Mouse (Mus musculus): Measurements from ENCODE around the gene Nrxn1. TPM values are rescaled to one million over a fixed set of nuclear protein-coding genes. Genes with fewer than 3 reads are reported as not detected.

Nrxn1 gene
- polyA plus RNA-seq, 1 experiment from 2014 or later, result 12.2 TPM

- DNase-seq (ENCODE audit: low spot score), result no peak
- 71% methylated on average over 57 of the region's 82 CpGs for WGBS
- Histone ChIP-seq H3K27ac (replicated peaks; ENCODE audit: low read depth, low read length) (no peak overlapping the region), H3K4me1 (ENCODE audit: control insufficient read depth, insufficient read depth, low read length) (no peaks in the 10 kb centered on the region), H3K9me3 (ENCODE audit: control insufficient read depth, low read length) (peaks cover 3% of the 10 kb centered on the region; the same call in 1 of the 2 replicates), H3K4me2 (ENCODE audit: low read depth, low read length) (no peak overlapping the region), H3K27me3 (replicated peaks; ENCODE audit: control insufficient read depth, insufficient read depth, low read length) (no peaks in the 10 kb centered on the region), H3K36me3 (ENCODE audit: control insufficient read depth, insufficient read depth, low read length) (no peaks in the 10 kb centered on the region), H3K4me3 (ENCODE audit: low read depth, low read length) (no peak overlapping the region), H3K9ac (ENCODE audit: low read depth, low read length) (no peak overlapping the region)
- no peak for ATAC-seq (ENCODE audit: low read depth)
Measured at GRCm38 (mm10) chr17:91088037-91088715, 4.7 kb downstream of the Nrxn1 start.

GRCm38 (mm10) chr17:91086412-91086811 lies 6.5 kb downstream of the Nrxn1 start:
- Histone ChIP-seq H3K27me3 (replicated peaks; ENCODE audit: control insufficient read depth, insufficient read depth, low read length) (no peaks in the 10 kb centered on the region), H3K36me3 (ENCODE audit: control insufficient read depth, insufficient read depth, low read length) (no peaks in the 10 kb centered on the region), H3K9me3 (ENCODE audit: control insufficient read depth, low read length) (peaks cover 3% of the 10 kb centered on the region; the same call in 1 of the 2 replicates), H3K27ac (replicated peaks; ENCODE audit: low read depth, low read length) (no peak overlapping the region), H3K4me2 (ENCODE audit: low read depth, low read length) (no peak overlapping the region), H3K4me1 (ENCODE audit: control insufficient read depth, insufficient read depth, low read length) (no peaks in the 10 kb centered on the region), H3K4me3 (ENCODE audit: low read depth, low read length) (no peak overlapping the region), H3K9ac (ENCODE audit: low read depth, low read length) (no peak overlapping the region)
- DNase-seq (ENCODE audit: low spot score) (no peak), ATAC-seq (ENCODE audit: low read depth) (no peak)
- WGBS, result 85% methylated on average over 1 of the region's 1 CpGs

GRCm38 (mm10) chr17:91085416-91085815 lies 7.5 kb downstream of the Nrxn1 start:
- no peaks in the 10 kb centered on the region for H3K36me3 ChIP-seq (ENCODE audit: control insufficient read depth, insufficient read depth, low read length)
- 77% methylated on average over 2 of the region's 2 CpGs for WGBS
- H3K9me3 ChIP-seq (ENCODE audit: control insufficient read depth, low read length), result peaks cover 3% of the 10 kb centered on the region; the same call in 1 of the 2 replicates
- H3K4me2 ChIP-seq (ENCODE audit: low read depth, low read length), result no peak overlapping the region
- H3K4me1 ChIP-seq (ENCODE audit: control insufficient read depth, insufficient read depth, low read length), result no peaks in the 10 kb centered on the region
- H3K27me3 ChIP-seq (replicated peaks; ENCODE audit: control insufficient read depth, insufficient read depth, low read length), result no peaks in the 10 kb centered on the region
- H3K27ac ChIP-seq (replicated peaks; ENCODE audit: low read depth, low read length), result no peak overlapping the region
- no peak for DNase-seq (ENCODE audit: low spot score)
- no peak overlapping the region for H3K4me3 ChIP-seq (ENCODE audit: low read depth, low read length)
- ATAC-seq (ENCODE audit: low read depth), result no peak
- H3K9ac ChIP-seq (ENCODE audit: low read depth, low read length), result no peak overlapping the region

- Histone ChIP-seq H3K27ac (replicated peaks; ENCODE audit: low read depth, low read length) (no peak overlapping the region), H3K9me3 (ENCODE audit: control insufficient read depth, low read length) (no peaks in the 10 kb centered on the region), H3K4me3 (ENCODE audit: low read depth, low read length) (no peak overlapping the region), H3K4me1 (ENCODE audit: control insufficient read depth, insufficient read depth, low read length) (no peaks in the 10 kb centered on the region), H3K9ac (ENCODE audit: low read depth, low read length) (no peak overlapping the region), H3K27me3 (replicated peaks; ENCODE audit: control insufficient read depth, insufficient read depth, low read length) (no peaks in the 10 kb centered on the region), H3K4me2 (ENCODE audit: low read depth, low read length) (no peak overlapping the region), H3K36me3 (ENCODE audit: control insufficient read depth, insufficient read depth, low read length) (no peaks in the 10 kb centered on the region)
- peak; percentile 5 for DNase-seq (ENCODE audit: low spot score)
- no peak for ATAC-seq (ENCODE audit: low read depth)
Measured at GRCm38 (mm10) chr17:91079096-91079495, 13.8 kb downstream of the Nrxn1 start.

GRCm38 (mm10) chr17:91074780-91075179 lies 18.1 kb downstream of the Nrxn1 start:
- WGBS, result 67% methylated on average over 5 of the region's 5 CpGs

GRCm38 (mm10) chr17:91033466-91033865 lies 59.4 kb downstream of the Nrxn1 start:
- H3K4me3 ChIP-seq (ENCODE audit: low read depth, low read length), result no peak overlapping the region
- H3K9ac ChIP-seq (ENCODE audit: low read depth, low read length), result no peak overlapping the region
- no peak overlapping the region for H3K4me2 ChIP-seq (ENCODE audit: low read depth, low read length)
- no peaks in the 10 kb centered on the region for H3K9me3 ChIP-seq (ENCODE audit: control insufficient read depth, low read length)
- no peaks in the 10 kb centered on the region for H3K4me1 ChIP-seq (ENCODE audit: control insufficient read depth, insufficient read depth, low read length)
- DNase-seq (ENCODE audit: low spot score) (no peak), ATAC-seq (ENCODE audit: low read depth) (no peak)
- no peaks in the 10 kb centered on the region for H3K36me3 ChIP-seq (ENCODE audit: control insufficient read depth, insufficient read depth, low read length)
- H3K27ac ChIP-seq (replicated peaks; ENCODE audit: low read depth, low read length), result no peak overlapping the region
- WGBS, result 63% methylated on average over 7 of the region's 7 CpGs
- H3K27me3 ChIP-seq (replicated peaks; ENCODE audit: control insufficient read depth, insufficient read depth, low read length), result no peaks in the 10 kb centered on the region

More at GRCm38 (mm10) chr17:91074780-91075179, 18.1 kb downstream of the Nrxn1 start:
- no peaks in the 10 kb centered on the region for H3K27me3 ChIP-seq (replicated peaks; ENCODE audit: control insufficient read depth, insufficient read depth, low read length)
- no peaks in the 10 kb centered on the region for H3K36me3 ChIP-seq (ENCODE audit: control insufficient read depth, insufficient read depth, low read length)
- DNase-seq (ENCODE audit: low spot score) (no peak), ATAC-seq (ENCODE audit: low read depth) (no peak)
- H3K4me2 ChIP-seq (ENCODE audit: low read depth, low read length), result no peak overlapping the region
- no peak overlapping the region for H3K9ac ChIP-seq (ENCODE audit: low read depth, low read length)
- no peaks in the 10 kb centered on the region for H3K9me3 ChIP-seq (ENCODE audit: control insufficient read depth, low read length)
- H3K4me3 ChIP-seq (ENCODE audit: low read depth, low read length), result no peak overlapping the region
- H3K27ac ChIP-seq (replicated peaks; ENCODE audit: low read depth, low read length), result no peak overlapping the region
- H3K4me1 ChIP-seq (ENCODE audit: control insufficient read depth, insufficient read depth, low read length), result no peaks in the 10 kb centered on the region

GRCm38 (mm10) chr17:91025061-91025623 lies 67.7 kb downstream of the Nrxn1 start:
- no peaks in the 10 kb centered on the region for H3K27me3 ChIP-seq (replicated peaks; ENCODE audit: control insufficient read depth, insufficient read depth, low read length)
- DNase-seq (ENCODE audit: low spot score) (no peak), ATAC-seq (ENCODE audit: low read depth) (no peak)
- no peak overlapping the region for H3K4me3 ChIP-seq (ENCODE audit: low read depth, low read length)
- 49% methylated on average over 2 of the region's 2 CpGs for WGBS
- H3K4me1 ChIP-seq (ENCODE audit: control insufficient read depth, insufficient read depth, low read length), result no peaks in the 10 kb centered on the region
- H3K4me2 ChIP-seq (ENCODE audit: low read depth, low read length), result no peak overlapping the region
- H3K9ac ChIP-seq (ENCODE audit: low read depth, low read length), result no peak overlapping the region
- no peaks in the 10 kb centered on the region for H3K36me3 ChIP-seq (ENCODE audit: control insufficient read depth, insufficient read depth, low read length)
- no peak overlapping the region for H3K27ac ChIP-seq (replicated peaks; ENCODE audit: low read depth, low read length)
- H3K9me3 ChIP-seq (ENCODE audit: control insufficient read depth, low read length), result no peaks in the 10 kb centered on the region

- Histone ChIP-seq H3K4me1 (ENCODE audit: control insufficient read depth, insufficient read depth, low read length) (no peaks in the 10 kb centered on the region), H3K4me2 (ENCODE audit: low read depth, low read length) (no peak overlapping the region), H3K4me3 (ENCODE audit: low read depth, low read length) (no peak overlapping the region), H3K36me3 (ENCODE audit: control insufficient read depth, insufficient read depth, low read length) (no peaks in the 10 kb centered on the region), H3K27me3 (replicated peaks; ENCODE audit: control insufficient read depth, insufficient read depth, low read length) (no peaks in the 10 kb centered on the region), H3K27ac (replicated peaks; ENCODE audit: low read depth, low read length) (no peak overlapping the region), H3K9ac (ENCODE audit: low read depth, low read length) (no peak overlapping the region), H3K9me3 (ENCODE audit: control insufficient read depth, low read length) (no peaks in the 10 kb centered on the region)
- DNase-seq (ENCODE audit: low spot score) (no peak), ATAC-seq (ENCODE audit: low read depth) (no peak)
- WGBS, result 78% methylated on average over 5 of the region's 5 CpGs
Measured at GRCm38 (mm10) chr17:91007385-91008089, 85.3 kb downstream of the Nrxn1 start.

Measured in embryonic facial prominence, embryonic 14.5 days (tissue).